Mouse (Mus musculus) megakaryocyte, embryonic 14.5 days (primary cell): ENCODE measurements around the gene 4931440F15Rik. TPM values are rescaled to one million over a fixed set of nuclear protein-coding genes. Genes with fewer than 3 reads are reported as not detected.
"Not testable (repeated sequence)": the region's sequence is repeated elsewhere in the genome, so short reads cannot be mapped to it uniquely, and the experiment has no call there.

ENCODE experiments used
- H3K27me3 ChIP-seq: replicated peaks from 2 replicates; pipeline ENCODE3; 2012; ENCODE audit warnings: inconsistent platforms
- H3K36me3 ChIP-seq: replicated peaks from 2 replicates; pipeline ENCODE3; 2012; ENCODE audit warnings: low read length, inconsistent platforms, mixed read lengths
- H3K4me1 ChIP-seq: 2 replicates; pipeline ENCODE4 v1.6.1; 2012; ENCODE audit warnings: inconsistent platforms
- H3K4me3 ChIP-seq: replicated peaks from 2 replicates; pipeline ENCODE3; 2012; ENCODE audit warnings: moderate library complexity, mild to moderate bottlenecking, inconsistent platforms
- H3K9me3 ChIP-seq: 2 replicates; pipeline ENCODE4 v1.6.1; 2012; ENCODE audit warnings: inconsistent platforms
- FLI1 ChIP-seq: IDR thresholded peaks from 2 replicates; pipeline ENCODE4 v1.6.1; 2012; ENCODE audit warnings: low read length, inconsistent platforms, mixed read lengths
- GATA1 ChIP-seq: IDR thresholded peaks from 3 replicates; pipeline ENCODE4 v1.6.1; 2012; ENCODE audit warnings: mixed read lengths, low read length, inconsistent platforms, borderline replicate concordance
- polyA plus RNA-seq: library from polyadenylated mRNA; stranded (reverse); fragments of >175 nt; gene quantifications from 2 replicates; pipeline ENCODE4 v1.2.3, GENCODE M21; 2012; ENCODE audit warnings: low replicate concordance; ENCODE audit not compliant: insufficient read depth

4931440F15Rik gene
- polyA plus RNA-seq, 1 experiment, result 0.37 TPM

DNA sequence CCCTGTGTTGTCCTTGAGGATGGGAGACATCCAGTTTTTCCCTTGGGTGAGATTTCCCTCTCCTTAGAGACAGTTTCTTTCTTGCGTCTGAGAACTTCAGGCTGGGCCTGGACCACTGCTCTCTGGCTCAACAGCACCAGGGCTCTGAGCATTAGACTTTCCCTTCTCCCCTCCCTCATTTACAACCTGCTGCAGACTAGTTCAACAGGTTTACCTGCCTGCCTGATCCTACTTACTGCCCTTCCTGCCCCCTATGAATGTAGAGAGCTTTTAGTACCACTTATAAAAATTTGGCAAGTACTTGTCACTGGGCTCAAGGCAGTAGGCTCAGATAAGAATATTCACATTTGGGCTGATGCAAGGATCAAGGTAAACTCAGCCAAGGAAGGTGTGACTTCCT lies 533 bp upstream of the 4931440F15Rik start:
- H3K9me3 ChIP-seq, result no peaks in the 10 kb centered on the region
- no peak for TF ChIP-seq FLI1
- no peak for TF ChIP-seq GATA1
- H3K27me3 ChIP-seq, result peaks cover 2% of the 10 kb centered on the region
- peaks cover 68% of the 10 kb centered on the region for H3K4me1 ChIP-seq
- H3K36me3 ChIP-seq, result no peaks in the 10 kb centered on the region
- H3K4me3 ChIP-seq, result peak overlapping the region; percentile 23

DNA sequence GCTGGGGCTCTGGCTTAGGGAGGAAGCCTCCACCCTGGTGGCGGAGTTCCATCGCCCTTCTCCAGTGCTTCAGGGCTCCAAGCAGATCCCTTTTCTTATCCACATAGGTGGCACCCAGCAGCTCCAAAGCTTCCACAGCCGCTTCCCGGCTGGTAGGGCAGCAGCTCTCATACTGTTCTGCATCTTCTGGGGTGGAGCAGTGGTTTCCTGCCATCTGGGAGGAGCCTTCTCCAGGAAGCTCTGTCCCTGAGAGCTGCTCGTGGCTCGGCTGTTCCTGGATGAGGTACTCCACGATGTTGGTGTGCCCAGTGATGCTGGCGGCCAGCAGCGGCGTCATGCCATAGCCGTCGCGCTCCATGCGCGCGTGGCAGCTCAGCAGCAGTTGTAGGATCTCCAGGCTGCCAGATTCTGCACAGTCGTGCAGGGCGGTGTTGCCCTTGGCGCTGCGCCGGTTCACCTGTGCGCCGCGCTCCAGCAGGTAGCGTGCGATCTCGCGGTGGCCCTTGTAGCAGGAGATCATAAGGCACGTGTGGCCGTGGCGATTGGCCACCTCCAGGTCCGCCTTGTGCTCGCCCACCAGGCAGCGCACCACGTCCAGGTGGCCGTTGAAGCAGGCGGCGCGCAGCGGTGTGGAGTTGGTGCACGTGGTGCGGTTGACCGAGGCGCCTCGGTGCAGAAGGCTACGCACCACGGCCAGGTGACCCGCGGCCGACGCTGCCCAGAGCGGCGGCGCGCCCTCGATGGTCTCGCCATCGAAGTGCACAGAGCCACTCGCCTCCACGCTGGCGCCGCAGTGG lies 796 bp downstream of the 4931440F15Rik start:
- H3K27me3 ChIP-seq, H3K9me3 ChIP-seq, H3K36me3 ChIP-seq: not testable (repeated sequence)
- H3K4me3 ChIP-seq, result peak overlapping the region; percentile 86
- H3K4me1 ChIP-seq, result peaks cover 68% of the 10 kb centered on the region

DNA sequence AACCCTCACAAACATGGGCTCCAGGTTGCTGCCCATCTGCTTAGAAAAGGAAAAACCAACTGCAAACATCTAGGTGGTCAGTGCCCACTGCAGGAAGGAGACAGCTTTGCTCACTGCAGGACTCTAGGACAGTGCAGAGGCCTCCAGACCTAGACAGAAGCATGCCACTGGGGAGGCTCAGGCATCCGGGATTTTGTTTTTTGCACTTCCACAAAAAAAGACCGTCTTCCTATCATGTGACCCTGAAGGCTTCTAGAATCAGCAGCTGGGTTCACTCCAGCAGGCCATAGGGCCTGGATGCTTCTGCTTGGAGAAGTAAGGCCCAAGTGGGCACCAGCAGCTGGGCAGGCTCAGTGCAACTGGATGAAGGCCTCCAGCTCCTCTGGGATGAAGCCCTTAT lies 2.3 kb downstream of the 4931440F15Rik start:
- Histone ChIP-seq H3K36me3 (no peaks in the 10 kb centered on the region), H3K27me3 (peaks cover 2% of the 10 kb centered on the region), H3K4me3 (no peak overlapping the region), H3K4me1 (peaks cover 59% of the 10 kb centered on the region), H3K9me3 (no peaks in the 10 kb centered on the region)
- TF ChIP-seq FLI1, result no peak
- TF ChIP-seq GATA1, result no peak

DNA sequence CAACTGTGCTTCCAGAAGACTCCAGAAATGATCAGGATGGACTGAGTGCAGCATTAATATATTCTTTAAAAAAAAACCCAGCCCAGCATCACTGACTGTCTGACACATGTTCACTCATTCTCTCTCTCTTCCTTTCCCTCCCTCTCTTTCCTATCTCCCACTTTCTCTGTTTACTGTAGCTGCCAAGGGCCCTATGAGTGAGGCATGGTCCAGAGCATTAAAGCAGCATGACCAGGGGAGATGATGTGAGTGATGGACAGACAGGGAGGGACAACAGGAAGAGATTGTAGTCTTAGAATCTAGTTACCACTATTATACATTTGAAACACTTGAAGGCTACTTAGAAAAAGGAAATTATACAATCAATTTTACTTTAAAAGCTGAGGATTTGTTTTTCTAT lies 9.8 kb downstream of the 4931440F15Rik start:
- no peaks in the 10 kb centered on the region for H3K27me3 ChIP-seq
- TF ChIP-seq GATA1 (no peak), FLI1 (no peak)

DNA sequence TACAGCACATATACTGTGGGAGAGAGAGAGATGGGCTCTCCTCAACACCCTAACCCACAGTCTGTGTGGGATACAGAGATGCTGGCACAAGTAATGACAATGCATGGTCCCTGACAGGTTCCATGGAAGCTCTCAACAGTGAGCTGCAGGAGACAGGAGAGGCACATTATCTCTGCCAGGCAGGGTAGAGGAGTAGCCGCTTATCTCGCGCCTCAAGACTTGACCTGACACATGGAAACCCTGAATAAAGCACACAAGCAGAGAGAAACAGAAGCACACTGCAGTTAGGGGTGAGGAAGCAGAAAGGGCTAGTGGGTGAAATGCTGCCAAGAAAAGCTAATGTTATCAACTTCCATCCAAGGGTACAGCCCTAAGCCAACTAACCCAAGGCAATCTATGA lies 10.2 kb downstream of the 4931440F15Rik start:
- Histone ChIP-seq H3K9me3 (no peaks in the 10 kb centered on the region), H3K27me3 (no peaks in the 10 kb centered on the region), H3K36me3 (no peaks in the 10 kb centered on the region), H3K4me3 (peak overlapping the region; percentile 51), H3K4me1 (peaks cover 47% of the 10 kb centered on the region)
- TF ChIP-seq FLI1 (no peak), GATA1 (peak; percentile 62; the same call in 1 of the 3 replicates)

More for the DNA sequence above, 9.8 kb downstream of the 4931440F15Rik start:
- Histone ChIP-seq H3K9me3 (no peaks in the 10 kb centered on the region), H3K4me1 (peaks cover 43% of the 10 kb centered on the region), H3K36me3 (no peaks in the 10 kb centered on the region), H3K4me3 (no peak overlapping the region)

DNA sequence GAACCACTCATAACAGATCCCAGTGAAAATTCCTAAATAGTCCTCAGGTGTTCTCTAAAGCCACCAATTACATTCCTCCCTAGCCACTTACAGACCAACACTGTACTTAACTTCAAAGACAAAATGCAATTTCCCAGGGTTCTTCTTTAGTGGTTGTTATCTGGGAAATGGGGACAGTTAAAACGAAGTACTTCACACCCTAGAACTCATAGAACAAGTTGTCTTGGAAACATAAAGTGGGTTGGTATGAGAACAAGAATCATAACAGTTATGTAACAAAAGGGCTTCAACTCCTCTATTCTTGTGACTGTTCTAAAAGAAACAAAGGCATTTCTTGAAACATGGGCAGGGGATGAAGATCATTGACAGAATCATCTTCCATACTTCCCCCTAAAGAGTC lies 12.2 kb downstream of the 4931440F15Rik start:
- no peak for TF ChIP-seq FLI1
- Histone ChIP-seq H3K27me3 (no peaks in the 10 kb centered on the region), H3K4me1 (peaks cover 66% of the 10 kb centered on the region), H3K9me3 (no peaks in the 10 kb centered on the region), H3K4me3 (no peak overlapping the region), H3K36me3 (no peaks in the 10 kb centered on the region)

DNA sequence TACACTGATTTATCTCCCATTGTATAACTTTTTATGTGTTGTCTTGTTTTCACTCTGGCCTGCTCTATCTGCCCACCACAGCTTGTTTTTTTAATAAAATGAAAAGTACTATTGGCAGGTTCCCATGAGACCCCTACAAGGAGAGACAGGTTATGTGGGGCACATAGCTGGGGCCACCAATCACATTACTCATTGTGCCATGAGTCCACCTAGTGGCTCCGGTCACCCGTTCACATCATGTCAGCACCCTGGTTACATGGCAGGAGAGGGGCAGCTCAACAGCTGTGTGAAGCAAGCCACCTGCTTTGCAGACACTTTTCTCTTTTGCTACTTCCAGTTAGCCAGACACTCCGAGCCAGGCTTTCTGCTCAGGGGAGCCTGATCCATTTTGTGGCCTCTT lies 13.0 kb downstream of the 4931440F15Rik start:
- H3K4me3 ChIP-seq, result no peak overlapping the region
- TF ChIP-seq GATA1 (no peak), FLI1 (no peak)
- no peaks in the 10 kb centered on the region for H3K27me3 ChIP-seq
- H3K9me3 ChIP-seq, result no peaks in the 10 kb centered on the region
- no peaks in the 10 kb centered on the region for H3K36me3 ChIP-seq
- peaks cover 73% of the 10 kb centered on the region for H3K4me1 ChIP-seq

DNA sequence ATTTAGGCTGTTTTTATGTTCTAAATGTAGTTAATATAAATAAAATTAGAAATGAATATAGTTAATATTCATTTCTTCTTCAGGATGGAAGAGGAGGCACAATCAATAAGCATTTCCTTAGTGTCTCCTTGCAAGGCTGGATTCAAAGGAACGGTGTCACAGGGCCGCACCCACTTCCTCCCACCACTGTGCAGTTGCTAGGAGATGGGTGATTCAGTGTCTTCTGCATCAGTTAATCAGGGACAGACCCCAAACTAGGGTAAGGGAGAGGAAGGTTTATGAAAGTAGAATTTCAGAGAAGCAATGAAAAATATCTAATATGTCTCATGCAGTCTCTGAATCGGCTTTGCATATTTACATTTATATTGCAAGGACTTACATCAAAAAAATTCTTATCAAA lies 15.1 kb downstream of the 4931440F15Rik start:
- H3K4me3 ChIP-seq, result no peak overlapping the region
- no peaks in the 10 kb centered on the region for H3K9me3 ChIP-seq
- H3K36me3 ChIP-seq, result no peaks in the 10 kb centered on the region
- H3K27me3 ChIP-seq, result no peaks in the 10 kb centered on the region
- no peak for TF ChIP-seq FLI1
- no peak for TF ChIP-seq GATA1
- peaks cover 63% of the 10 kb centered on the region for H3K4me1 ChIP-seq

DNA sequence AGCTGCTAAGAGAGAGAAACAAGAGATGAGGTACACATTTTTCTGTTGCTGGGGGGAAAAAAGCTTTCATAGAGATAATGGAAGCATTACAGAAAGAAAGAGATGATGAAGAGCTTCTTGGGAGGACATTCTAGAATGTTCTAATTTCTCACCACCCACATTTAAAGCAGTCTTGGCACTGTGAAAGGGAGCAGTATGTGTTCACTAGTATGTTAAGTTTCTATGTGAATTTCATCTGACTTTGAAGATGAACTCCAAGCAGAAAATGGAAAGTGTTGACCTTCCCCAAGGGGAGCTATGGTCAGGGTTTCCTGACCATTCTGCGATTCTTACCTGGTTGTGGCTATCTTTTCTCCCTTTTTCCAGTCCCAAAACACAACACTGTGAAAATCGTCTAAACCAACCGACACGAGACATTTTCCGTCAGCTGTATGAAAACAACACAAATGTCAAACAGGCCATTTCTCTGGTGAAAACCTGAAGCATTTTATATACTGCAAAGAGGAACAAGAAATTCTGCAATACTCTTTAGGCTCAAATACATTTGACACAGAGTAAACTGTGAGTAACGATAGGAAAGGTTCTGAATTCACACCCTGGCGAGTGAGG lies 16.4 kb downstream of the 4931440F15Rik start:
- Histone ChIP-seq H3K36me3 (no peaks in the 10 kb centered on the region), H3K9me3 (no peaks in the 10 kb centered on the region), H3K27me3 (no peaks in the 10 kb centered on the region), H3K4me3 (peak overlapping the region; percentile 69), H3K4me1 (peaks cover 55% of the 10 kb centered on the region)
- TF ChIP-seq GATA1, result no peak
- no peak for TF ChIP-seq FLI1

DNA sequence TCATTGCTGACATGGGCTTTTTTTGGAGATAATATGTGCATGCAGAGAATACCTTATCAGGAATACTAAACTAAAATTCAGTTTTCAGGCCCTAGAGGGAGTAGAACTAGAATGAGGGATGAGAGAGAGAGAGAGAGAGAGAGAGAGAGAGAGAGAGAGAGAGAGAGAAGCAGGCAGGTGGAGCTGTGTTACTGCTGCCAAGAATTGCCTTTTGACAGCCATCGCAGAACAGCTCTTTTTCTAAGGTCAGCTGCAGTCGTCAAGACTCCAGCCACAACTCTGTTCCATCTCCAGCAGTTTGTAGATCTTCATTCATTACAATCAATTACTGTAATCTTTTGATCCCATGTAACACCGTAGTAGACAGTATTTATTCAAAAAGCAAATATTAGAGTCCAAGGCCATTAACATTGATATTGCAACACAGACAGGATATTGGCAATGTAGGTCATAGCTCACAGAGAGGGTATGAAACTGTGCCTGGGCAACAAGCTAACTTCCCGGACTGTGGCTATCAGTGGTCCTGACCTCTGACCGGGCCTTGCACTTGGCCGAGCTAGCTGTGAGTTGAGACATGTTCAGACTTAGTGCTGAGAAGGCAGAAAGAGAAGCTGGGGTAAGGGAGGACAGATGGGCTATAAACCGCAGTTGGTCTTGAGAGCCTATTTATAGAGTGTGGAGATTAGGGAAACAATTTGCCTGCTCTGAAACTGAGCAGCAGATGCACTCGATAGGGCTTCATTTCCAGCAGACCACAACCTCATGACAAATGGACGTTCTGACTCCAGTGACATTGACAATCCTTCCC lies 17.1 kb downstream of the 4931440F15Rik start:
- no peaks in the 10 kb centered on the region for H3K27me3 ChIP-seq
- no peaks in the 10 kb centered on the region for H3K9me3 ChIP-seq
- TF ChIP-seq FLI1, result no peak
- no peak for TF ChIP-seq GATA1
- H3K4me1 ChIP-seq, result peaks cover 55% of the 10 kb centered on the region
- peak overlapping the region; percentile 69 for H3K4me3 ChIP-seq
- no peaks in the 10 kb centered on the region for H3K36me3 ChIP-seq
